Mouse (Mus musculus) embryonic facial prominence, embryonic 11.5 days (tissue): ENCODE data around the gene Krt10. TPM values are rescaled to one million over a fixed set of nuclear protein-coding genes. Genes with fewer than 3 reads are reported as not detected.

Experiments used
- ATAC-seq: fragments of 200-750 bp; cut with Nextera tagmentation; replicated peaks from 2 replicates; pipeline ENCODE4 v1.8.0; 2017; ENCODE audit warnings: low read depth; ENCODE audit not compliant: insufficient number of reproducible peaks, low FRiP score, low TSS enrichment
- DNase-seq: peaks from one replicate; pipeline ENCODE4 v3.0.0-alpha.2; 2015; ENCODE audit warnings: low spot score
- H3K27ac ChIP-seq: fragments of 300-500 bp; sonication (generic); replicated peaks from 2 replicates; pipeline ENCODE4 v1.5.1; 2014; ENCODE audit warnings: mild to moderate bottlenecking, low read depth, low read length, control low read depth
- H3K27me3 ChIP-seq: fragments of 300-500 bp; sonication (generic); 2 replicates; pipeline ENCODE4 v1.6.1; 2014; ENCODE audit warnings: mild to moderate bottlenecking, low read length, moderate library complexity, mixed read lengths; ENCODE audit not compliant: control insufficient read depth, insufficient read depth
- H3K36me3 ChIP-seq: fragments of 300-500 bp; sonication (generic); replicated peaks from 2 replicates; pipeline ENCODE4 v1.6.1; 2014; ENCODE audit warnings: low read depth, mild to moderate bottlenecking, low read length, moderate library complexity, mixed read lengths; ENCODE audit not compliant: control insufficient read depth, insufficient read depth
- H3K4me1 ChIP-seq: fragments of 300-500 bp; sonication (generic); 2 replicates; pipeline ENCODE4 v1.6.1; 2014; ENCODE audit warnings: low read length, mixed read lengths; ENCODE audit not compliant: control insufficient read depth, insufficient read depth
- H3K4me2 ChIP-seq: fragments of 300-500 bp; sonication (generic); 2 replicates; pipeline ENCODE4 v1.6.1; 2014; ENCODE audit warnings: low read depth, mild to moderate bottlenecking, control low read depth, low read length, moderate library complexity
- H3K4me3 ChIP-seq: fragments of 300-500 bp; sonication (generic); 2 replicates; pipeline ENCODE4 v1.5.1; 2014; ENCODE audit warnings: low read depth, low read length, control low read depth
- H3K9ac ChIP-seq: fragments of 300-500 bp; sonication (generic); replicated peaks from 2 replicates; pipeline ENCODE4 v1.6.1; 2014; ENCODE audit warnings: mild to moderate bottlenecking, control low read depth, low read length
- H3K9me3 ChIP-seq: fragments of 300-500 bp; sonication (generic); replicated peaks from 2 replicates; pipeline ENCODE4 v1.6.1; 2016; ENCODE audit warnings: mild to moderate bottlenecking, low read length, inconsistent platforms, mixed read lengths; ENCODE audit not compliant: control insufficient read depth
- WGBS: fragments of 180-500 bp; shearing (Covaris S2); extraction: QIAGEN DNeasy Blood & Tissue Kit; methylation state at CpG from one replicate; pipeline ENCODE4 v1.1.7; 2014; 5-methylcytosine and 5-hydroxymethylcytosine counted together
- polyA plus RNA-seq: library from polyadenylated mRNA; unstranded; fragments of >200 nt; fragmentation: Nextera tagmentation; extraction: Ambion mirVana; gene quantifications from 2 replicates; pipeline ENCODE4 v1.2.1, GENCODE M21; 2014

Gene Krt10
- polyA plus RNA-seq, 1 experiment from 2014 or later, result 26.7 TPM

DNA sequence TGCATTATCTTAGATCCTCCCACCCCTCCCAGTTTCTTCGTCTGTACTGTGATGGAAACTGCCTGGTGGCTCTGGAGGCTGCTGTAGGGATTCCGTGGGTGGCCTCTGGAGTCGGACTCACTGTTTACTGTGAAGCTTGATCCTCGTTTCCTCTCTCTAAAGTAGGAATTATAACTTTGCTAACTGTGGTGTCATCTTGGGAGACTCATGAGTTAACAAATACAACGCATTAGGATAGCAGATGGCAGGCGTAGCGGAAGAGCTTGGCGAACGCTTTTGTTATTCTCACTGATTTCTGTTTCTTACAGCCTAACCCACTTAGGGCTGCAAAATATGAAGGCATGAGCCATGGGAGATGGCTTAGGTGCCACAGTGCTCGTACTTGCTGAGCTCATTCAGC, 3.3 kb upstream of the Krt10 start:
- Histone ChIP-seq H3K4me2 (no peak overlapping the region), H3K36me3 (no peaks in the 10 kb centered on the region), H3K27ac (no peak overlapping the region), H3K4me1 (no peaks in the 10 kb centered on the region), H3K27me3 (no peaks in the 10 kb centered on the region), H3K9ac (no peak overlapping the region), H3K9me3 (no peaks in the 10 kb centered on the region), H3K4me3 (no peak overlapping the region)
- WGBS, result 88% methylated on average over 10 of the region's 10 CpGs
- DNase-seq, result no peak
- no peak for ATAC-seq

- H3K9ac ChIP-seq, result no peak overlapping the region
- DNase-seq, result no peak
- H3K9me3 ChIP-seq, result no peaks in the 10 kb centered on the region
- H3K36me3 ChIP-seq, result no peaks in the 10 kb centered on the region
- no peak overlapping the region for H3K4me3 ChIP-seq
- 82% methylated on average over 6 of the region's 6 CpGs for WGBS
- H3K27me3 ChIP-seq, result no peaks in the 10 kb centered on the region
- no peak overlapping the region for H3K27ac ChIP-seq
- H3K4me1 ChIP-seq, result no peaks in the 10 kb centered on the region
- no peak for ATAC-seq
- H3K4me2 ChIP-seq, result no peak overlapping the region
Observed at GRCm38 (mm10) chr11:99391375-99391774, 2.2 kb upstream of the Krt10 start.

GRCm38 (mm10) chr11:99390866-99391265, 1.7 kb upstream of the Krt10 start:
- 77% methylated on average over 7 of the region's 7 CpGs for WGBS
- no peaks in the 10 kb centered on the region for H3K4me1 ChIP-seq
- no peak overlapping the region for H3K4me2 ChIP-seq
- ATAC-seq (no peak), DNase-seq (peak; percentile 3)
- no peak overlapping the region; the same call in 1 of the 2 replicates for H3K27ac ChIP-seq
- H3K36me3 ChIP-seq, result no peaks in the 10 kb centered on the region
- no peak overlapping the region for H3K4me3 ChIP-seq
- H3K9ac ChIP-seq, result no peak overlapping the region
- no peaks in the 10 kb centered on the region for H3K9me3 ChIP-seq
- no peaks in the 10 kb centered on the region for H3K27me3 ChIP-seq

GRCm38 (mm10) chr11:99388661-99389060, 503 bp downstream of the Krt10 start:
- no peaks in the 10 kb centered on the region for H3K4me1 ChIP-seq
- no peak overlapping the region for H3K4me3 ChIP-seq
- H3K27me3 ChIP-seq, result no peaks in the 10 kb centered on the region
- H3K4me2 ChIP-seq, result no peak overlapping the region
- no peak for ATAC-seq
- H3K27ac ChIP-seq, result no peak overlapping the region
- 93% methylated on average over 18 of the region's 18 CpGs for WGBS
- DNase-seq, result no peak
- no peaks in the 10 kb centered on the region for H3K9me3 ChIP-seq
- no peak overlapping the region for H3K9ac ChIP-seq
- no peaks in the 10 kb centered on the region for H3K36me3 ChIP-seq

- Histone ChIP-seq H3K4me3 (peak overlapping the region; percentile 57), H3K9me3 (no peaks in the 10 kb centered on the region), H3K27ac (peak overlapping the region; percentile 97), H3K9ac (peak overlapping the region; percentile 76), H3K4me1 (no peaks in the 10 kb centered on the region), H3K36me3 (no peaks in the 10 kb centered on the region), H3K27me3 (no peaks in the 10 kb centered on the region), H3K4me2 (peak overlapping the region; percentile 63)
- DNase-seq (peak; percentile 88), ATAC-seq (peak; percentile 72; the same call in 1 of the 2 replicates)
- WGBS, result 2% methylated on average over 71 of the region's 71 CpGs
Observed at GRCm38 (mm10) chr11:99385813-99386721, 3.1 kb downstream of the Krt10 start.

DNA sequence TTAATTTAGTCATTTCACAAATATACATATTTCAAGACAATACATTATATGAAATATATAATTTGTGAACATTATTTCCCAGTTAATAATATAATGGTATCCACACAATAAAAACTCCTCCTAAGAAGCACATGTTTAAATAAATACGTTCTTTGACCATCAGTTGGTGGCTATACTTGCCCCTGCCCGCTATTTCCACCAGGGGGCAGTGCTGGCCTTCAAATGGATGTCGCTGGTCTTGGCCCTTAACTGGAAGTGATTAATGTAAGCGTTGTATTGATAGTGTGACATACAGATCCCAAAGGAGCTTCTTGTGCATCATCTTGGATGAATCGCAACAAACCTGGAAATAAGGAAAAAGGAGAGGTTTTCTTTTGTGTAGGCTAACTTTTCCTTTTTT, 9.6 kb downstream of the Krt10 start:
- H3K27me3 ChIP-seq, result no peaks in the 10 kb centered on the region
- no peak overlapping the region for H3K4me3 ChIP-seq
- no peaks in the 10 kb centered on the region for H3K36me3 ChIP-seq
- ATAC-seq (no peak), DNase-seq (peak; percentile 77)
- 16% methylated on average over 5 of the region's 5 CpGs for WGBS
- no peak overlapping the region for H3K27ac ChIP-seq
- no peak overlapping the region for H3K4me2 ChIP-seq
- H3K9ac ChIP-seq, result no peak overlapping the region
- H3K4me1 ChIP-seq, result no peaks in the 10 kb centered on the region
- no peaks in the 10 kb centered on the region for H3K9me3 ChIP-seq

DNA sequence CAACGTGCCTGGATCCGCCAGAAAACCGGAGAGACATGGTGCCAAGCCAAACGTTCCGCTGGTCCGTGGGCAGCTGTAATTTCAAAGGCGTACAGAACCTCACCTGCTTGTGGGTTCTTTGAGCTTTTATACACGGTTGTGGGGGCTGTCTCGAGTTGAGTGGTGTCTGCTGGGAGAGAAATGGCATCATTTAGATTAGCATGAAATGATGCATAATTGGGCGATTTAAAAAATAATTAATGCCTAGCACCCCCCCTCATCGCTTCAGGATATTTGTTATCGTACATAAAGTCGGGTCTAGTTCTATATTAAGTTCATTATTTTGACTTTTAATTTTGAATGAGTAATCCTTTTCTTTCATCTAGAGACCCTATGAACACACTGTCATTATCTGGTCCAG, 14.4 kb downstream of the Krt10 start, which contains the start of gene Krt28:
Krt28 (minus strand) TSS at position 101 of the 400 bp plus-strand sequence.
- Histone ChIP-seq H3K4me2 (no peak within 1 kb of the TSS), H3K27ac (no peak within 1 kb of the TSS), H3K36me3 (no peaks in the 10 kb centered on the region), H3K4me3 (no peak within 1 kb of the TSS), H3K9ac (no peak within 1 kb of the TSS), H3K9me3 (no peaks in the 10 kb centered on the region), H3K4me1 (no peaks in the 10 kb centered on the region), H3K27me3 (no peaks in the 10 kb centered on the region)
- 85% methylated on average over 13 of the region's 13 CpGs for WGBS
- DNase-seq, result no peak
- ATAC-seq, result no peak

- Histone ChIP-seq H3K27me3 (no peaks in the 10 kb centered on the region), H3K9ac (no peak overlapping the region), H3K4me3 (no peak overlapping the region), H3K4me2 (no peak overlapping the region), H3K27ac (no peak overlapping the region), H3K9me3 (no peaks in the 10 kb centered on the region), H3K36me3 (no peaks in the 10 kb centered on the region), H3K4me1 (no peaks in the 10 kb centered on the region)
- ATAC-seq (no peak), DNase-seq (no peak)
- WGBS, result 87% methylated on average over 8 of the region's 8 CpGs
Observed at GRCm38 (mm10) chr11:99369853-99370451, 19.2 kb downstream of the Krt10 start.
